Mouse (Mus musculus) mammary gland, adult 2 months (tissue): ENCODE data around the gene Ak1. TPM values are rescaled to one million over a fixed set of nuclear protein-coding genes. Genes with fewer than 3 reads are reported as not detected.

Source experiments
- polyA plus RNA-seq: library from polyadenylated mRNA; depleted of rRNA; stranded (reverse); fragments of >200 nt; gene quantifications from 2 replicates; pipeline ENCODE4 v1.2.3, GENCODE M21; 2012; ENCODE audit warnings: low replicate concordance; rRNA removed

Ak1 gene
- 13.3 and 257 TPM in 2 replicates for polyA plus RNA-seq

DNA sequence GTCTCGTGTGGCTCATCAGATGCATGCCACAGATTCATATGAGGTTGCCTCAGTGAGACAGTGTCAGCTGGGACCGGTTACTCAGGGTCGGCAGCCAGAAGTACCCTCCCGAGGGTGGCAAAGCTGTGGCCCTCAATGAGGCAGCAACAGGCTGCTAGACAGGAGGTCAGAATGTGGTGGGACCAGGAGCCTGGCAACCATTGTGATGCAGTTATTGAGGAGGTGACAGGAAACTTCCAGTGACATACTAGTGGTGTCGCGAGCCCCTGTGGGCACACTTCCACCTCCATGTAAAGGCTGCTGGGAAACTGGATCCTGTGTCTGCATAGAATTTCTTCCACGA is at the start of gene Ak1:
Gene Ak1 (plus strand): TSS at position 242 of the 343 bp plus-strand sequence.

GRCm38 (mm10) chr2:32574497-32574896 is 47.1 kb upstream of the Ak1 start, which contains the start of gene Pip5kl1:
Gene Pip5kl1 (plus strand): TSS chr2:32574797.

GRCm38 (mm10) chr2:32575586-32576160 is 45.9 kb upstream of the Ak1 start, which contains the start of gene 9430097D07Rik:
Gene 9430097D07Rik (minus strand): TSS chr2:32575684.

GRCm38 (mm10) chr2:32586871-32587351 is 34.6 kb upstream of the Ak1 start, which contains the start of gene St6galnac4:
Gene St6galnac4 (plus strand): TSS chr2:32587095.

DNA sequence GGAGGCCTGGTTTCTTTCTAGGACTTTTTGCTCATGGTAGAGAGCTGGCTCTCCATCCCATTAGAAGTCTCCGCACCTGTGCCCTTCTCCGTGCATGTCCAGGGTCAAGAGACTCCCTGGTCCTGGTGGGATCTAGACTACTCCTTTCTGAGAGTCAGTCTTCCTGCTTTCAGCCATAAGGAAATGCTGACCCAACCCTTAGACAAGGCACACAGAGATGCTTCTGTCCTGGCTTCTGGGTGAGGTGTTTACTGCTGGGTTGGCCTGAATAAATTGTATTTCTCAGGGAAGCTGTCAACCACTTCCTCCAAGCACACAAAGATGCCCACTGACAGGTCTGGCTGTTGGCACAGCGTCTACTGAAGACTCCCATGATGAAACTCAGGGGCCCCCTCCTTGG is 22.1 kb upstream of the Ak1 start, which contains the start of gene St6galnac6:
Gene St6galnac6 (plus strand): TSS at position 301 of the 400 bp plus-strand sequence.

DNA sequence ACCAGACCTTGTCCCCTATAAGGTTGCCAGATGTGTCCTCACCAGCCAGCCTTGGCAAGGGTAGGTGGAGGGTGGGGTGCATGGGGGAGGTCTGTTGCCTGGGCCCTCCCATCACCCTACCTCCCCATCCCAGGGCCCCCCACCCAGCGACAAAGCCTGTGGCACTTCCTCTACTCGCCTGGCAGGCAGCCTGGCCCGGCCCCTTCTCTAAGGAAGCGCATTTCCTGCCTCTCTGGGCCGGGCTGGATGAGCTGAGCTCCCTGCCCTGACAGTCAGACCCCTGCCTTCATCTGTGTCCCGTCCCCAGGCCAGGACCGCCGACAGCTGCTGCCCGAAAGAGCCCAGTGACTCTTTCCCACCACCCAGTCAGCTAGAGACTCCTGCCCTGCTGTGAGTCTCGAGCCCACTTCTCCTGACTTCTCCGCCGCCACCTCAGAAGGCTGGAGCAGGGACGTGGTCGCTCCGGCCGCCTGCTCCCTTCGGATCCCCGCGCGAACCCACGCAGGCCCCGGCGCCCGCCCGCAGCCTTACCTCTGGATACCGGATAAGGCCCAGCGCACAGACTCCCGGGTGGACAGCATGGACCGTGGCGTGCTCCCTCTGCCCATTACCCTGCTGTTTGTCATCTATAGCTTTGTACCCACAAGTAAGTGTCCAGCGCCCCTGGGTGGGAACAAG is 25.0 kb downstream of the Ak1 start, which contains the start of gene Eng:
Gene Eng (plus strand): TSS at position 217 of the 678 bp plus-strand sequence.

Other genes starting within 250 kb of the Ak1 start
- 333 and 396 TPM in 2 replicates for gene 1110008P14Rik, start 239.8 kb upstream of the Ak1 start, polyA plus RNA-seq
- gene Lcn2, start 233.5 kb upstream of the Ak1 start, polyA plus RNA-seq: 199 and 205 TPM in 2 replicates
- 34.1 and 62.0 TPM in 2 replicates for gene Ptges2, start 225.9 kb upstream of the Ak1 start, polyA plus RNA-seq
- 6.2 and 7.5 TPM in 2 replicates for gene Naif1, start 171.3 kb upstream of the Ak1 start, polyA plus RNA-seq
- gene Slc25a25, start 170.3 kb upstream of the Ak1 start, polyA plus RNA-seq: 24.3 and 27.5 TPM in 2 replicates
- 32.3 and 66.9 TPM in 2 replicates for gene Fam102a, start 86.4 kb upstream of the Ak1 start, polyA plus RNA-seq
- 127 and 170 TPM in 2 replicates for gene Dpm2, start 50.9 kb upstream of the Ak1 start, polyA plus RNA-seq
- gene Pip5kl1, start 47.0 kb upstream of the Ak1 start, polyA plus RNA-seq: 0.20 TPM in 1 of 2 replicates, not detected in the other
- gene 9430097D07Rik, start 46.1 kb upstream of the Ak1 start, polyA plus RNA-seq: not detected in 2 replicates
- gene St6galnac4, start 34.7 kb upstream of the Ak1 start, polyA plus RNA-seq: 28.7 and 39.7 TPM in 2 replicates
- gene St6galnac6, start 22.0 kb upstream of the Ak1 start, polyA plus RNA-seq: 69.1 and 77.3 TPM in 2 replicates
- gene Eng, start 24.8 kb downstream of the Ak1 start, polyA plus RNA-seq: 204 and 247 TPM in 2 replicates
- gene Fpgs, start 82.4 kb downstream of the Ak1 start, polyA plus RNA-seq: 58.6 and 75.4 TPM in 2 replicates
- 122 and 141 TPM in 2 replicates for gene Cdk9, start 91.3 kb downstream of the Ak1 start, polyA plus RNA-seq
- gene Sh2d3c, start 99.3 kb downstream of the Ak1 start, polyA plus RNA-seq: 70.1 and 122 TPM in 2 replicates
- not detected in 2 replicates for gene 6330409D20Rik, start 119.3 kb downstream of the Ak1 start, polyA plus RNA-seq
- gene Tor2a, start 135.5 kb downstream of the Ak1 start, polyA plus RNA-seq: 65.6 and 109 TPM in 2 replicates
- gene Ttc16, start 153.9 kb downstream of the Ak1 start, polyA plus RNA-seq: 0.42 and 0.70 TPM in 2 replicates
- gene Ptrh1, start 154.0 kb downstream of the Ak1 start, polyA plus RNA-seq: 7.6 and 8.0 TPM in 2 replicates
- not detected in 2 replicates for gene Cfap157, start 162.7 kb downstream of the Ak1 start, polyA plus RNA-seq
- gene Stxbp1, start 225.5 kb downstream of the Ak1 start, polyA plus RNA-seq: 10.2 and 13.6 TPM in 2 replicates